Mouse (Mus musculus) ES-Bruce4 (cell line): Measurements from ENCODE around the gene Susd4.

Source experiments
- EP300 ChIP-seq: IDR thresholded peaks from 2 replicates; pipeline ENCODE4 v1.6.1; 2011; ENCODE audit warnings: low read depth, low read length; ENCODE audit not compliant: insufficient read depth
- POLR2A ChIP-seq: IDR thresholded peaks from one replicate; pipeline ENCODE4 v1.8.1; 2011; ENCODE audit warnings: low read length; ENCODE audit not compliant: insufficient read depth

GRCm38 (mm10) chr1:182909066-182909465 is 145.4 kb downstream of the Susd4 start:
- TF ChIP-seq POLR2A (no peak), EP300 (no peak)
